Mouse (Mus musculus): Measurements from ENCODE around the gene Cpxm2.

- TF ChIP-seq CTCF (IDR thresholded peaks at IDR 0.05; ENCODE audit: borderline replicate concordance, insufficient read depth, low read length) (no peak), POLR2A (IDR thresholded peaks at IDR 0.05; ENCODE audit: low read depth, low read length) (no peak)
These were observed 45.1 kb upstream of the Cpxm2 start for GRCm38 (mm10) chr7:132199686-132200085.

All from embryonic fibroblast, embryonic 13.5 days (primary cell).